ENCODE assay signal across 15 mouse cellular contexts in genomic region chr14:24615776-24616175, GRCm38 (mm10).
DNase-seq lines count a peak whose midpoint lies in the region; ATAC-seq and TF ChIP-seq lines count a peak whose summit lies in the region.
"Had no signal": no experiment of that assay in that cellular context is flagged by ENCODE, and none has a peak within 500 bp of the region (broad histone marks: within the 10 kb centered on the region; RNA-seq: fewer than 3 reads in every experiment).

No protein-coding gene starts in this region.

- peaks cover 61% of the 10 kb centered on the region for H3K4me1 ChIP-seq in forebrain, embryonic 10.5 days
- H3K4me1 ChIP-seq in hindbrain, embryonic 13.5 days (replicated peaks): peaks cover 53% of the 10 kb centered on the region
- peaks cover 43% of the 10 kb centered on the region for H3K4me1 ChIP-seq in midbrain, embryonic 16.5 days (ENCODE audit: control insufficient read depth, insufficient read depth, low read length)
- H3K4me1 ChIP-seq: megakaryocyte, embryonic 14.5 days had no signal

- no peak overlapping the region for H3K4me2 ChIP-seq in hindbrain, embryonic 13.5 days
- H3K4me2 ChIP-seq in midbrain, embryonic 16.5 days (ENCODE audit: low read length): no peak overlapping the region
- H3K4me2 ChIP-seq: heart, embryonic 12.5 days had no signal

- H3K9ac ChIP-seq in hindbrain, embryonic 13.5 days: no peak overlapping the region
- H3K9ac ChIP-seq in midbrain, embryonic 16.5 days (ENCODE audit: low read depth, low read length): no peak overlapping the region
- H3K9ac ChIP-seq: heart, embryonic 12.5 days had no signal

- DNase-seq in layer of hippocampus, adult 9-11 months: peak; percentile 52
- DNase-seq in layer of hippocampus, postnatal 25 days (ENCODE audit: extremely low spot score in 1 of 2, low spot score in 1 of 2): no peak
- DNase-seq in forebrain, embryonic 10.5 days (ENCODE audit: extremely low spot score, low spot score): no peak
- no peak for DNase-seq in gastrocnemius, adult 2 months
- no peak for DNase-seq in gastrocnemius, postnatal 25 days
- no peak for DNase-seq in gastrocnemius, adult 18-20 months (ENCODE audit: low spot score)
- DNase-seq: adrenal gland, postnatal 25 days; cerebellum, adult 18-20 months; layer of hippocampus, postnatal 36 days; thymus, adult 18-20 months had no signal

- H3K36me3 ChIP-seq in forebrain, embryonic 10.5 days (replicated peaks): no peaks in the 10 kb centered on the region
- H3K36me3 ChIP-seq in hindbrain, embryonic 13.5 days: no peaks in the 10 kb centered on the region
- H3K36me3 ChIP-seq in midbrain, embryonic 16.5 days (ENCODE audit: control insufficient read depth, insufficient read depth, low read length): no peaks in the 10 kb centered on the region
- H3K36me3 ChIP-seq: heart, embryonic 12.5 days had no signal

- H3K9me3 ChIP-seq in forebrain, embryonic 10.5 days: no peaks in the 10 kb centered on the region
- H3K9me3 ChIP-seq in hindbrain, embryonic 13.5 days: no peaks in the 10 kb centered on the region
- no peaks in the 10 kb centered on the region for H3K9me3 ChIP-seq in midbrain, embryonic 16.5 days (replicated peaks; ENCODE audit: control insufficient read depth, low read length, poor library complexity, severe bottlenecking)
- H3K9me3 ChIP-seq: heart, embryonic 12.5 days; megakaryocyte, embryonic 14.5 days had no signal

- TF ChIP-seq CTCF in gastrocnemius, adult 2 months (IDR thresholded peaks at IDR 0.05): no peak

- WGBS in forebrain, embryonic 10.5 days: 89% methylated on average over 3 of the region's 3 CpGs
- 76% methylated on average over 3 of the region's 3 CpGs for WGBS in hindbrain, embryonic 13.5 days
- 45% methylated on average over 3 of the region's 3 CpGs for WGBS in midbrain, embryonic 16.5 days

- no peak overlapping the region for H3K4me3 ChIP-seq in forebrain, embryonic 10.5 days
- no peak overlapping the region for H3K4me3 ChIP-seq in hindbrain, embryonic 13.5 days
- no peak overlapping the region for H3K4me3 ChIP-seq in midbrain, embryonic 16.5 days (ENCODE audit: low read depth, low read length)
- no peak overlapping the region for H3K4me3 ChIP-seq in gastrocnemius, adult 2 months
- H3K4me3 ChIP-seq: heart, embryonic 12.5 days; megakaryocyte, embryonic 14.5 days had no signal

- no peak for ATAC-seq in hindbrain, embryonic 13.5 days (ENCODE audit: low FRiP score)
- no peak for ATAC-seq in midbrain, embryonic 16.5 days

- intact Hi-C loops in gastrocnemius, adult 2 months (cut with DNase I): no loop called here

- H3K27ac ChIP-seq in forebrain, embryonic 10.5 days: peak overlapping the region; percentile 93
- H3K27ac ChIP-seq in hindbrain, embryonic 13.5 days: peak overlapping the region; percentile 99
- peak overlapping the region; percentile 98 for H3K27ac ChIP-seq in midbrain, embryonic 16.5 days (ENCODE audit: low read length)
- no peak overlapping the region for H3K27ac ChIP-seq in gastrocnemius, adult 2 months
- H3K27ac ChIP-seq: kidney, postnatal 0 days had no signal

- peaks cover 41% of the 10 kb centered on the region for H3K27me3 ChIP-seq in forebrain, embryonic 10.5 days (ENCODE audit: poor library complexity, severe bottlenecking)
- H3K27me3 ChIP-seq in hindbrain, embryonic 13.5 days: no peaks in the 10 kb centered on the region
- no peaks in the 10 kb centered on the region for H3K27me3 ChIP-seq in midbrain, embryonic 16.5 days (ENCODE audit: control insufficient read depth, insufficient read depth, low read depth, low read length)
- H3K27me3 ChIP-seq: heart, embryonic 12.5 days had no signal
